Mouse (Mus musculus): ENCODE results near the gene Cacna1c.

Cacna1c gene

GRCm38 (mm10) chr6:118899688-118900087, 296.5 kb downstream of the Cacna1c start:
- no peak for DNase-seq

- peak; percentile 24 to 28 for DNase-seq
These were observed 299.1 kb downstream of the Cacna1c start for GRCm38 (mm10) chr6:118897101-118897500.

- no peak for DNase-seq
These were observed 302.2 kb downstream of the Cacna1c start for GRCm38 (mm10) chr6:118894043-118894442.

- DNase-seq = no peak
These were observed 306.8 kb downstream of the Cacna1c start for GRCm38 (mm10) chr6:118889441-118889840.

- DNase-seq = no peak
These were observed 309.2 kb downstream of the Cacna1c start for GRCm38 (mm10) chr6:118887032-118887431.

- no peak for DNase-seq
These were observed 311.3 kb downstream of the Cacna1c start for GRCm38 (mm10) chr6:118884961-118885360.

GRCm38 (mm10) chr6:118884073-118884551, 312.1 kb downstream of the Cacna1c start:
- peak; percentile 27 to 63 for DNase-seq

GRCm38 (mm10) chr6:118876204-118876603, 320.0 kb downstream of the Cacna1c start:
- no peak for DNase-seq

GRCm38 (mm10) chr6:118870241-118870841, 325.9 kb downstream of the Cacna1c start:
- DNase-seq = peak; percentile 67 to 69

GRCm38 (mm10) chr6:118867384-118867783, 328.8 kb downstream of the Cacna1c start:
- DNase-seq = peak; percentile 58 to 65

- no peak for DNase-seq
These were observed 329.3 kb downstream of the Cacna1c start for GRCm38 (mm10) chr6:118866889-118867288.

GRCm38 (mm10) chr6:118865777-118866380, 330.3 kb downstream of the Cacna1c start:
- peak; percentile 37 to 59 for DNase-seq

GRCm38 (mm10) chr6:118864696-118865620, 331.3 kb downstream of the Cacna1c start:
- peak in 1 of 2 experiments; percentile 40 for DNase-seq

- DNase-seq = no peak
These were observed 333.5 kb downstream of the Cacna1c start for GRCm38 (mm10) chr6:118862727-118863126.

GRCm38 (mm10) chr6:118862091-118862490, 334.1 kb downstream of the Cacna1c start:
- no peak for DNase-seq

- no peak for DNase-seq
These were observed 337.8 kb downstream of the Cacna1c start for GRCm38 (mm10) chr6:118858431-118858830.

GRCm38 (mm10) chr6:118852131-118852530, 344.1 kb downstream of the Cacna1c start:
- DNase-seq = no peak

GRCm38 (mm10) chr6:118851086-118851485, 345.1 kb downstream of the Cacna1c start:
- no peak for DNase-seq

- DNase-seq = peak; percentile 46 to 50
These were observed 347.6 kb downstream of the Cacna1c start for GRCm38 (mm10) chr6:118848640-118849039.

GRCm38 (mm10) chr6:118847751-118848150, 348.5 kb downstream of the Cacna1c start:
- no peak for DNase-seq

GRCm38 (mm10) chr6:118845829-118846228, 350.4 kb downstream of the Cacna1c start:
- DNase-seq = peak; percentile 42 to 49

GRCm38 (mm10) chr6:118845180-118845579, 351.0 kb downstream of the Cacna1c start:
- DNase-seq = no peak

GRCm38 (mm10) chr6:118843566-118843965, 352.7 kb downstream of the Cacna1c start:
- DNase-seq = no peak
